Mouse (Mus musculus): Measurements from ENCODE around the gene Plekhf1. TPM values are rescaled to one million over a fixed set of nuclear protein-coding genes. Genes with fewer than 3 reads are reported as not detected.

Gene Plekhf1
- polyA plus RNA-seq, 1 experiment from 2014 or later: 4.8 TPM

DNA sequence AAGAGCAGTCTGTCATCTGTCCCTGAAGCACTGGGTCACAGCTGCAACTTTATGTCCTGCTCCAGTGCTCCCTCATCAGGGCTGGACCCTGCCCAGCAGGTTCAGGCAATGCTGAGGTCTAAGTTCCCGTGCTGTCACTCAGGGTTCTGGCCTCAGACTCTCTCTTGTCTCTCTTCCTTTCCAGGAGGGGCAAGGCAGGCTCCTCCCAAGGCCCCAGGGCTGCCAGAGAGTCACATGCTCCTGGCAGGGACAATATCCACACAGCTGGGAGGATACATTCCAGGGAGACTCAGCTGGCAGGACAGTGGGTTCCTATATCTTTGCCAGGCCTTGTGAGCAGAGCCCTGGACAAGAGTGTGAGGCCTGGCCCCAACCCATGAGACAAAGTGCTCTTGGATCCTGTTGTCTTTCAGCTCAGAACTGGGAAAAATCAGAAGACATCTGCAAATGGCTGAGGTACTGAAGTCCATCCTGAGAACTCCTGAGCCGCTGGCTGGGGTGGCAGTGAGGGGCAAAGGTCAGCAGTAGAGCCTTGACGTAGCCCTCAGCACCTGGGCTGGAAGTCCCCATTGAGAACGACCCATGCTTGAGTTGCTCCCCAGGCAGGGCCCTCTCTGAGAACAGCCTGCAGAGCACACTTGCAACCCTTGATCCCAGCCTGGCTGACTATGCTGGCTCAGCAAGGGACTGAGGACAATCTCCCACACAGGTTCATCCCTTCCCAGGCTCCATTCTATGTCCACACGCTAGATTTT is 10.2 kb downstream of the Plekhf1 start:
- 51% methylated on average over 5 of the region's 5 CpGs for WGBS
- no peak overlapping the region for H3K9ac ChIP-seq
- no peak for ATAC-seq (ENCODE audit: insufficient number of reproducible peaks, low FRiP score, low TSS enrichment, low read depth)
- H3K36me3 ChIP-seq: peaks cover 27% of the 10 kb centered on the region
- no peaks in the 10 kb centered on the region for H3K9me3 ChIP-seq (replicated peaks)
- H3K27ac ChIP-seq (replicated peaks): no peak overlapping the region
- H3K4me3 ChIP-seq (replicated peaks): no peak overlapping the region
- H3K4me2 ChIP-seq (replicated peaks): no peak overlapping the region
- H3K27me3 ChIP-seq: no peaks in the 10 kb centered on the region
- 0 out of 2 replicates have a peak, but pooled peaks cover 9% of the 10 kb centered on the region for H3K4me1 ChIP-seq

DNA sequence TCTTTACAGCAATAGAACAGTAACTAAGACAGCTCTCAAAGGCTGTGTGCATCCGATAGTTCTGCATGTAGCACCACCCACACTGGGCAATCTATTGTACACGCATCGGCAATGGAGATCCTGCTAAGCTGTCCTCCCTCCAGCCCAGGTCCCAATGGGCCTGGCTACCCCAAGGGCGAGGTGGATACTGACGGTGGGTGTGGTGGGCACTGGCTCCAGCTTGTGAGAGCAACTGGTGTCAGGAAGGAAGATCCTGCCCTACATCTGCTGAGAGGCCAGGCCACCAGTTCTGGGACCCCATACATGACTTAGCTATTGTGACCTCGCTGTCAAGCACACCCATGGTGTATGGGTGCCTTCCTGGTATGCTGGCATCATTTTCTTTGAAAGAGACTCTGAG is 12.1 kb downstream of the Plekhf1 start:
- Histone ChIP-seq H3K9ac (no peak overlapping the region), H3K36me3 (peaks cover 15% of the 10 kb centered on the region), H3K27ac (replicated peaks) (no peak overlapping the region), H3K4me3 (replicated peaks) (no peak overlapping the region), H3K9me3 (replicated peaks) (no peaks in the 10 kb centered on the region), H3K4me1 (0 out of 2 replicates have a peak, but pooled peaks cover 9% of the 10 kb centered on the region), H3K4me2 (replicated peaks) (no peak overlapping the region), H3K27me3 (no peaks in the 10 kb centered on the region)
- no peak for ATAC-seq (ENCODE audit: insufficient number of reproducible peaks, low FRiP score, low TSS enrichment, low read depth)
- 86% methylated on average over 6 of the region's 6 CpGs for WGBS

- no peak for ATAC-seq (ENCODE audit: insufficient number of reproducible peaks, low FRiP score, low TSS enrichment, low read depth)
- H3K4me1 ChIP-seq: 0 out of 2 replicates have a peak, but pooled peaks cover 9% of the 10 kb centered on the region
- H3K4me3 ChIP-seq (replicated peaks): no peak overlapping the region
- H3K9me3 ChIP-seq (replicated peaks): no peaks in the 10 kb centered on the region
- no peak overlapping the region for H3K27ac ChIP-seq (replicated peaks)
- peaks cover 11% of the 10 kb centered on the region for H3K36me3 ChIP-seq
- H3K4me2 ChIP-seq (replicated peaks): no peak overlapping the region
- WGBS: 62% methylated on average over 7 of the region's 7 CpGs
- H3K9ac ChIP-seq: no peak overlapping the region
- H3K27me3 ChIP-seq: no peaks in the 10 kb centered on the region
Observed at GRCm38 (mm10) chr7:38215281-38215680, 12.5 kb downstream of the Plekhf1 start.

- no peak overlapping the region for H3K27ac ChIP-seq (replicated peaks)
- H3K4me3 ChIP-seq (replicated peaks): no peak overlapping the region
- H3K4me2 ChIP-seq (replicated peaks): no peak overlapping the region
- no peaks in the 10 kb centered on the region for H3K27me3 ChIP-seq
- no peak for ATAC-seq (ENCODE audit: insufficient number of reproducible peaks, low FRiP score, low TSS enrichment, low read depth)
- 0 out of 2 replicates have a peak, but pooled peaks cover 9% of the 10 kb centered on the region for H3K4me1 ChIP-seq
- no peak overlapping the region for H3K9ac ChIP-seq
- WGBS: 60% methylated on average over 4 of the region's 5 CpGs
- no peaks in the 10 kb centered on the region for H3K9me3 ChIP-seq (replicated peaks)
- peaks cover 5% of the 10 kb centered on the region; the same call in 1 of the 2 replicates for H3K36me3 ChIP-seq
Observed at GRCm38 (mm10) chr7:38214473-38215214, 13.2 kb downstream of the Plekhf1 start.

- H3K27ac ChIP-seq (replicated peaks): no peak overlapping the region
- no peak overlapping the region for H3K9ac ChIP-seq
- H3K27me3 ChIP-seq: no peaks in the 10 kb centered on the region
- no peaks in the 10 kb centered on the region for H3K36me3 ChIP-seq
- H3K4me1 ChIP-seq: 0 out of 2 replicates have a peak, but pooled peaks cover 7% of the 10 kb centered on the region
- H3K4me2 ChIP-seq (replicated peaks): no peak overlapping the region
- no peaks in the 10 kb centered on the region for H3K9me3 ChIP-seq (replicated peaks)
- no peak overlapping the region for H3K4me3 ChIP-seq (replicated peaks)
- WGBS: 24% methylated on average over 3 of the region's 3 CpGs
- ATAC-seq (ENCODE audit: insufficient number of reproducible peaks, low FRiP score, low TSS enrichment, low read depth): no peak
Observed at GRCm38 (mm10) chr7:38212651-38213062, 15.2 kb downstream of the Plekhf1 start.

DNA sequence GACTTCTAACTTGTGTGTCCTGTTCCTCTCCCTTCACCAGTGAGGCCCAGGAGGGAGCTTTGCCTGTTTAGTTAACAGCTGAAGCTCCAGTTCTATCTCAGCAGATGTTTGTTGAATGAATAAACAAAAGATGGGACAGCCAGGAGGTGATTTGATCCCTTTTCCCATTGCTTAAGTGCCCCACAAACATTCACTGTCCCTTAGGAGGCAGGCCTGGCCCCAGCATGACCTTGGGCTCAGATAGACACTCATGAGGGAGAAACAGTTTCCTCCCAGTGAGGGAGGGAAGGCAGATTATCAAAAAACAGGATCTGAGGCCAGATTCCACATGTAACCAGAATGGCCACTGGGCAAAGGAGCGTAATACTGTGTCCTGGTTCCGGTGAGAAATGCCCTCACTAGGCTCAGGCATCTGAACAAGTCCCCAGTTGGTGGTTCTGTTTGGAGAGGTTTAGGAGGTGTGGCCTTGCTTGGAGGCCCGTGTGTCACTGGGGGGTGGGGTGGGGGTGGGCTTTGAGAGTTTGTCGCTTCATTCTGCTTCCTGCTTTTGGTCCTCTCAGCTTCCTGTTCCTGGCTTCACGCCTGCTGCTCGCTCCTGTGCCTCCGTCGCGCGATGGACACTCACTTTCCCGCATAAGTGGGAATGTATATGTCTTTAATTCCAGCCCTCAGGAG is 18.2 kb downstream of the Plekhf1 start:
- WGBS: 68% methylated on average over 11 of the region's 11 CpGs
- no peak overlapping the region for H3K4me2 ChIP-seq (replicated peaks)
- H3K27me3 ChIP-seq: no peaks in the 10 kb centered on the region
- H3K9ac ChIP-seq: no peak overlapping the region
- no peaks in the 10 kb centered on the region for H3K4me1 ChIP-seq
- no peak overlapping the region for H3K27ac ChIP-seq (replicated peaks)
- no peak for ATAC-seq (ENCODE audit: insufficient number of reproducible peaks, low FRiP score, low TSS enrichment, low read depth)
- no peaks in the 10 kb centered on the region for H3K36me3 ChIP-seq
- no peaks in the 10 kb centered on the region for H3K9me3 ChIP-seq (replicated peaks)
- no peak overlapping the region for H3K4me3 ChIP-seq (replicated peaks)

DNA sequence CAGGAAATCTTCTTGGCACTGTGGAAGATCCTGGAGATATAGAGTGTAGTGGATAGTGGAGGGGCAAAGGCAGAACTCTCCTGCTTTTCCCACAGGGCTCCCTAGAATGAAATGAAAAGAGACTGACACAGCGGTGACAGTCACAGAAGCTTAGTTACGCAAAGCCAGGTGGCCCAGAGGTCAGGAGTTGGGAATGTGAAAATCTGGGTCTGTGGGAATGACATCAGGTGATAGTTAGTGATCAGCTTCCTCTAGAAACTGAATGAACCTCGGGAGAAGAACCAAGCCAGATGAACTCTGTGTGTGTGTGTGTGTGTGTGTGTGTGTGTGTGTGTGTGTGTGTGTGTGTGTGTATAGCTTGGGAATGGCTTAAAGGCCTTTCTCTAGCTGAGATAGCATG is 18.8 kb downstream of the Plekhf1 start:
- Histone ChIP-seq H3K9me3 (replicated peaks) (no peaks in the 10 kb centered on the region), H3K4me1 (no peaks in the 10 kb centered on the region), H3K27ac (replicated peaks) (no peak overlapping the region), H3K4me3 (replicated peaks) (no peak overlapping the region), H3K4me2 (replicated peaks) (no peak overlapping the region), H3K9ac (no peak overlapping the region), H3K36me3 (no peaks in the 10 kb centered on the region), H3K27me3 (no peaks in the 10 kb centered on the region)
- no peak for ATAC-seq (ENCODE audit: insufficient number of reproducible peaks, low FRiP score, low TSS enrichment, low read depth)
- WGBS: 65% methylated on average over 3 of the region's 3 CpGs

GRCm38 (mm10) chr7:38206564-38206963 is 21.3 kb downstream of the Plekhf1 start:
- H3K9me3 ChIP-seq (replicated peaks): no peaks in the 10 kb centered on the region
- WGBS: 70% methylated on average over 3 of the region's 3 CpGs
- no peak for ATAC-seq (ENCODE audit: insufficient number of reproducible peaks, low FRiP score, low TSS enrichment, low read depth)
- no peaks in the 10 kb centered on the region for H3K4me1 ChIP-seq
- H3K36me3 ChIP-seq: no peaks in the 10 kb centered on the region
- no peaks in the 10 kb centered on the region for H3K27me3 ChIP-seq
- H3K4me3 ChIP-seq (replicated peaks): no peak overlapping the region
- H3K9ac ChIP-seq: no peak overlapping the region
- no peak overlapping the region for H3K27ac ChIP-seq (replicated peaks)
- H3K4me2 ChIP-seq (replicated peaks): no peak overlapping the region

GRCm38 (mm10) chr7:38205801-38206200 is 22.0 kb downstream of the Plekhf1 start:
- 41% methylated on average over 2 of the region's 2 CpGs for WGBS
- no peak for ATAC-seq (ENCODE audit: insufficient number of reproducible peaks, low FRiP score, low TSS enrichment, low read depth)
- Histone ChIP-seq H3K27me3 (no peaks in the 10 kb centered on the region), H3K36me3 (no peaks in the 10 kb centered on the region), H3K4me3 (replicated peaks) (no peak overlapping the region), H3K9me3 (replicated peaks) (no peaks in the 10 kb centered on the region), H3K4me2 (replicated peaks) (no peak overlapping the region), H3K27ac (replicated peaks) (no peak overlapping the region), H3K4me1 (peaks cover 2% of the 10 kb centered on the region; the same call in 1 of the 2 replicates), H3K9ac (no peak overlapping the region)

- 82% methylated on average over 6 of the region's 6 CpGs for WGBS
- Histone ChIP-seq H3K27ac (replicated peaks) (no peak overlapping the region), H3K4me3 (replicated peaks) (no peak overlapping the region), H3K9ac (no peak overlapping the region), H3K4me1 (peaks cover 5% of the 10 kb centered on the region; the same call in 1 of the 2 replicates), H3K9me3 (replicated peaks) (no peaks in the 10 kb centered on the region), H3K4me2 (replicated peaks) (no peak overlapping the region), H3K27me3 (no peaks in the 10 kb centered on the region), H3K36me3 (no peaks in the 10 kb centered on the region)
- no peak for ATAC-seq (ENCODE audit: insufficient number of reproducible peaks, low FRiP score, low TSS enrichment, low read depth)
Observed at GRCm38 (mm10) chr7:38204314-38204713, 23.5 kb downstream of the Plekhf1 start.

DNA sequence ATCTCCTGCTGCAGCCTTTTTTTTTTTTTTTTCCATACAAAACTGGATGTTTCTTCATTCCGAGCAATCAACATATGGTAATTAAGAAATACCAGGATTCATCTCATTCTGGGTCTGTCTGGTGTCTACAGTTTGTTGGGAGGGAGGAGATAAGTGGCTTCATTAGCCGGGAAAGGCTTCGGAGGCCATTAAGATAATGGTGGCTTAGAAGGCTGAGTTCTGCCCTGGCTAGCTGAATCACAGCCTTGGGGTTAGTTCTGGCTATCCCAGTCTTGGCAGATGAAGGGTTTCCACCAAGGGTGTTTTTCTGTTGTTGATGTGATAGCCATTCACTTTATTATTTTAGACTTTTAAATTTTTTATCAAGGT is 26.5 kb downstream of the Plekhf1 start:
- no peaks in the 10 kb centered on the region for H3K9me3 ChIP-seq (replicated peaks)
- no peak overlapping the region for H3K27ac ChIP-seq (replicated peaks)
- WGBS: 39% methylated on average over 3 of the region's 3 CpGs
- no peaks in the 10 kb centered on the region for H3K27me3 ChIP-seq
- H3K4me2 ChIP-seq (replicated peaks): no peak overlapping the region
- ATAC-seq (ENCODE audit: insufficient number of reproducible peaks, low FRiP score, low TSS enrichment, low read depth): no peak
- H3K36me3 ChIP-seq: 0 out of 2 replicates have a peak, but pooled peaks cover 4% of the 10 kb centered on the region
- H3K9ac ChIP-seq: no peak overlapping the region
- H3K4me3 ChIP-seq (replicated peaks): no peak overlapping the region
- H3K4me1 ChIP-seq: peaks cover 5% of the 10 kb centered on the region; the same call in 1 of the 2 replicates

Measured in embryonic facial prominence, embryonic 15.5 days (tissue).